ENCODE assay signal across 8 mouse cellular contexts in genomic region chr6:85936508-85937465, GRCm38 (mm10). TPM values are rescaled to one million over a fixed set of nuclear protein-coding genes. Genes with fewer than 3 reads are reported as not detected.
DNase-seq lines count a peak whose midpoint lies in the region; ATAC-seq lines count a peak whose summit lies in the region.
"Not testable (repeated sequence)": the region's sequence is repeated elsewhere in the genome, so short reads cannot be mapped to it uniquely, and the experiment has no call there.

No protein-coding gene starts in this region.

- WGBS in intestine, embryonic 14.5 days, result 2% methylated on average over 50 of the region's 50 CpGs

- peak overlapping the region; percentile 43 for H3K4me3 ChIP-seq in intestine, embryonic 14.5 days (ENCODE audit: low read depth, low read length)

- H3K27ac ChIP-seq in intestine, embryonic 14.5 days (ENCODE audit: low read depth), result peak overlapping the region; percentile 52

- H3K36me3 ChIP-seq in intestine, embryonic 14.5 days (ENCODE audit: control insufficient read depth, insufficient read depth, low read length), result not testable (repeated sequence)

- peak; percentile 97 for ATAC-seq in intestine, embryonic 14.5 days (replicated peaks; ENCODE audit: low FRiP score, low TSS enrichment, low read depth)
- peak; percentile 95 for ATAC-seq in megakaryocyte progenitor cell, adult 5-6 weeks (replicated peaks; ENCODE audit: poor library complexity)

- H3K4me2 ChIP-seq in intestine, embryonic 14.5 days (ENCODE audit: low read length), result peak overlapping the region; percentile 63

- H3K9ac ChIP-seq in intestine, embryonic 14.5 days (ENCODE audit: low read length), result peak overlapping the region; percentile 56

- H3K4me1 ChIP-seq in intestine, embryonic 14.5 days (replicated peaks; ENCODE audit: control insufficient read depth, insufficient read depth, low read length), result not testable (repeated sequence)

- H3K9me3 ChIP-seq in intestine, embryonic 14.5 days (ENCODE audit: control insufficient read depth, low read length), result not testable (repeated sequence)

- DNase-seq in adrenal gland, adult 18-20 months (ENCODE audit: low spot score in 2 of 2), result peak; percentile 82 to 87
- peak; percentile 79 for DNase-seq in embryo, embryonic 10.5 days (ENCODE audit: low spot score)
- peak; percentile 88 for DNase-seq in gastrocnemius, postnatal 14 days
- peak; percentile 90 for DNase-seq in intestine, embryonic 14.5 days (ENCODE audit: low spot score)
- DNase-seq in left cerebral cortex, postnatal 10 days (ENCODE audit: extremely low spot score in 1 of 2, low spot score in 2 of 2), result peak; percentile 64 to 87
- peak; percentile 60 for DNase-seq in right cerebral cortex, postnatal 14 days
- DNase-seq in urinary bladder, postnatal 25 days (ENCODE audit: low spot score), result peak; percentile 73

- not testable (repeated sequence) for H3K27me3 ChIP-seq in intestine, embryonic 14.5 days (replicated peaks; ENCODE audit: control insufficient read depth, insufficient read depth, low read length)

- intact Hi-C loops in gastrocnemius, postnatal 14 days (cut with DNase I; ENCODE audit: low total_unique reads), result loop anchor here (10.0 kb wide), 1 partner anchor 68 kb away; no protein-coding TSS in a partner anchor
- intact Hi-C loops in left cerebral cortex, postnatal 10 days (cut with DNase I), result not testable (repeated sequence)

RNA-seq across cellular contexts. Expression of gene Nat8f1, which starts 21.3 kb away (rescaled TPM):
- total RNA-seq in adrenal gland, adult 18-20 months (2021), result 10 to 100 TPM; 25.5 to 45.2 TPM
- total RNA-seq in gastrocnemius, postnatal 14 days (2021), result 1 to 10 TPM; 1.9 to 2.2 TPM
- 4.5 and 4.8 TPM in 2 replicates for polyA plus RNA-seq in intestine, embryonic 14.5 days (2014; fragmentation: Nextera tagmentation; extraction: Ambion mirVana)
- 10 to 100 TPM in 1 of 2 experiments, 1 to 10 TPM in 1; 10.0 to 13.5 TPM for total RNA-seq in left cerebral cortex, postnatal 10 days (2021)
- total RNA-seq in megakaryocyte progenitor cell, adult 5-6 weeks (2015), result 4.8 and 5.0 TPM in 2 replicates
- total RNA-seq in megakaryocyte progenitor cell, adult 5-6 weeks (2017), result 2.4 and 5.7 TPM in 2 replicates

RNA-seq across cellular contexts. Expression of gene Dusp11, which starts 24.7 kb away (rescaled TPM):
- 100 to 1,000 TPM; 107 to 157 TPM for total RNA-seq in adrenal gland, adult 18-20 months (2021)
- 10 to 100 TPM; 36.6 to 44.1 TPM for total RNA-seq in gastrocnemius, postnatal 14 days (2021)
- 42.5 and 44.1 TPM in 2 replicates for polyA plus RNA-seq in intestine, embryonic 14.5 days (2014; fragmentation: Nextera tagmentation; extraction: Ambion mirVana)
- 10 to 100 TPM; 74.0 to 82.0 TPM for total RNA-seq in left cerebral cortex, postnatal 10 days (2021)
- 61.4 and 64.5 TPM in 2 replicates for total RNA-seq in megakaryocyte progenitor cell, adult 5-6 weeks (2015)
- total RNA-seq in megakaryocyte progenitor cell, adult 5-6 weeks (2017), result 36.7 and 38.0 TPM in 2 replicates

RNA-seq across cellular contexts. Expression of gene Tprkb, which starts 25.1 kb away (rescaled TPM):
- total RNA-seq in adrenal gland, adult 18-20 months (2021), result 10 to 100 TPM; 38.4 to 47.2 TPM
- 10 to 100 TPM; 19.0 to 19.5 TPM for total RNA-seq in gastrocnemius, postnatal 14 days (2021)
- 27.8 and 30.3 TPM in 2 replicates for polyA plus RNA-seq in intestine, embryonic 14.5 days (2014; fragmentation: Nextera tagmentation; extraction: Ambion mirVana)
- 10 to 100 TPM; 42.1 to 47.9 TPM for total RNA-seq in left cerebral cortex, postnatal 10 days (2021)
- total RNA-seq in megakaryocyte progenitor cell, adult 5-6 weeks (2015), result 25.4 and 26.1 TPM in 2 replicates
- total RNA-seq in megakaryocyte progenitor cell, adult 5-6 weeks (2017), result 32.1 and 43.8 TPM in 2 replicates

RNA-seq across cellular contexts. Expression of gene Nat8f4, which starts 32.1 kb away (rescaled TPM):
- 1 to 10 TPM; 7.0 to 9.5 TPM for total RNA-seq in adrenal gland, adult 18-20 months (2021)
- under 1 TPM; 0.33 to 0.74 TPM for total RNA-seq in gastrocnemius, postnatal 14 days (2021)
- polyA plus RNA-seq in intestine, embryonic 14.5 days (2014; fragmentation: Nextera tagmentation; extraction: Ambion mirVana), result 4.1 and 4.5 TPM in 2 replicates
- total RNA-seq in left cerebral cortex, postnatal 10 days (2021), result 1 to 10 TPM; 3.0 to 3.4 TPM
- 0.05 and 0.27 TPM in 2 replicates for total RNA-seq in megakaryocyte progenitor cell, adult 5-6 weeks (2015)
- total RNA-seq in megakaryocyte progenitor cell, adult 5-6 weeks (2017), result 0.62 and 1.8 TPM in 2 replicates

Comparison
In these comparisons a context has a peak if more than half of its experiments do, and no peak if none do; other contexts are left out.
1. Peak in every context shown above with its lines: DNase-seq, ATAC-seq, H3K4me3 ChIP-seq and H3K27ac ChIP-seq.